Mouse (Mus musculus): ENCODE measurements at regions not wholly inside any gene's neighbourhood (a gene's known extent, or its start where the extent isn't known, plus 50 kb on each side); places are given as distances from the start of the nearest gene placed in this dataset.
"Not testable (repeated sequence)": the region's sequence is repeated elsewhere in the genome, so short reads cannot be mapped to it uniquely, and the experiment has no call there.

- DNase-seq (ENCODE audit: low read depth, low spot score), result no peak
Measured at GRCm38 (mm10) chr6:31131716-31132115, 172.8 kb upstream of the Klf14 start.

GRCm38 (mm10) chr6:31132396-31133190 is 173.7 kb upstream of the Klf14 start:
- DNase-seq (ENCODE audit: low read depth, low spot score), result no peak

- no peak for DNase-seq (ENCODE audit: low read depth, low spot score)
Measured at GRCm38 (mm10) chr6:31133896-31134735, 175.2 kb upstream of the Klf14 start.

GRCm38 (mm10) chr6:31134736-31135077 is 175.8 kb upstream of the Klf14 start:
- DNase-seq (ENCODE audit: low read depth, low spot score), result no peak

- DNase-seq (ENCODE audit: low read depth, low spot score), result no peak
Measured at GRCm38 (mm10) chr6:31135580-31135979, 176.7 kb upstream of the Klf14 start.

- no peak for DNase-seq (ENCODE audit: low read depth, low spot score)
Measured at GRCm38 (mm10) chr6:31136895-31137294, 178.0 kb upstream of the Klf14 start.

- DNase-seq (ENCODE audit: low read depth, low spot score), result no peak
Measured at GRCm38 (mm10) chr6:31137351-31137750, 178.5 kb upstream of the Klf14 start.

- no peak for DNase-seq (ENCODE audit: low read depth, low spot score)
Measured at GRCm38 (mm10) chr6:31140000-31140399, 181.1 kb upstream of the Klf14 start.

- DNase-seq (ENCODE audit: low read depth, low spot score), result no peak
Measured at GRCm38 (mm10) chr6:31140593-31140992, 181.7 kb upstream of the Klf14 start.

GRCm38 (mm10) chr6:31141486-31141885 is 182.6 kb upstream of the Klf14 start:
- DNase-seq (ENCODE audit: low read depth, low spot score), result no peak

- DNase-seq (ENCODE audit: low read depth, low spot score), result not testable (repeated sequence)
Measured at GRCm38 (mm10) chr6:31142479-31143007, 183.7 kb upstream of the Klf14 start.

- DNase-seq (ENCODE audit: low read depth, low spot score), result no peak
Measured at GRCm38 (mm10) chr6:31145687-31146086, 186.8 kb upstream of the Klf14 start.

GRCm38 (mm10) chr6:31146779-31147178 is 187.9 kb upstream of the Klf14 start:
- DNase-seq (ENCODE audit: low read depth, low spot score), result no peak

GRCm38 (mm10) chr6:31147682-31148081 is 188.8 kb upstream of the Klf14 start:
- no peak for DNase-seq (ENCODE audit: low read depth, low spot score)

- no peak for DNase-seq (ENCODE audit: low read depth, low spot score)
Measured at GRCm38 (mm10) chr6:31148311-31148856, 189.5 kb upstream of the Klf14 start.

- DNase-seq (ENCODE audit: low read depth, low spot score), result no peak
Measured at GRCm38 (mm10) chr6:31149164-31149563, 190.3 kb upstream of the Klf14 start.

- no peak for DNase-seq (ENCODE audit: low read depth, low spot score)
Measured at GRCm38 (mm10) chr6:31150416-31150815, 191.5 kb upstream of the Klf14 start.

- no peak for DNase-seq (ENCODE audit: low read depth, low spot score)
Measured at GRCm38 (mm10) chr6:31155857-31156256, 197.0 kb upstream of the Klf14 start.

GRCm38 (mm10) chr6:31156999-31157398 is 198.1 kb upstream of the Klf14 start:
- DNase-seq (ENCODE audit: low read depth, low spot score), result no peak

GRCm38 (mm10) chr6:31157429-31157828 is 198.6 kb upstream of the Klf14 start:
- DNase-seq (ENCODE audit: low read depth, low spot score), result no peak

- no peak for DNase-seq (ENCODE audit: low read depth, low spot score)
Measured at GRCm38 (mm10) chr6:31158648-31159047, 199.8 kb upstream of the Klf14 start.

- no peak for DNase-seq (ENCODE audit: low read depth, low spot score)
Measured at GRCm38 (mm10) chr6:31159240-31159639, 200.4 kb upstream of the Klf14 start.
